Mouse (Mus musculus): Measurements from ENCODE around the gene Nrxn2. TPM values are rescaled to one million over a fixed set of nuclear protein-coding genes. Genes with fewer than 3 reads are reported as not detected.

The Nrxn2 gene
- total RNA-seq, 2 experiments from 2014 or later: 7.5 to 14.5 TPM

DNA sequence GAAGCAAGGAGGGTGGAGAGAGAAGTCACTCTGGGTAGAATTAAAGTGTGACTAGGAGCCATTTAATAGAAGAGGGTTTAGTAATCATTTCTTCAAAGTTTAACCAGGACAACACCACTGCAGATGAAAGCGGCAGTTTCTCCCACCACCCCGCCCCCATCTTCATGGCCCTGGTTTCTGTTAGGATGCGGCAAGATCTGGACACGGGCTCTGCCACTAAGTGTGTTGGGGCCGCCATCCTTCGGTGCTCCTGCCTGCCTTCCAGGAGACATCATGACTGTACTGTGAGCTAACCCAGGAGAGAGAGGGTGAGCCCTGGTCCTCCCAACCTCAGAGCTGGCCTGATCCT, 124.5 kb downstream of the Nrxn2 start:
- no peak for DNase-seq

DNA sequence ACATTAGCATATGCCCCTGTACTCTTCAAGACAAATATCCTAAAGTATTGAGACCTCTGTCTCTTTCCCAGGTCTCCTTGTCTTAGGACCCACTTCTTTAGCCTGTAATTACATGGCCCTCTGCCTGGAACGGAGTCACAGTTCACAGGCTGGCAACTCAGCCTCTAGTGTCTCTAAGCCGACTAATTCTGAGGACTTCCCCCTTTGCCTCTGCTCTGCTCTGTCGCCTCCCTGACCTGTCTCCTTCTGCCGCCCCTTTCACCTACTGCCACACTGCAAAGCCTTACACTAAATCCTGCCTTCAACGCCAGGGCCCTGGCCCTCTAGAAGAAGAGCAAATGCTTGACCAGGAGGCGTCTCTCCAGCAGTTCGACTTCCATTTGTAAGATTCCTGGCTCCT, 125.0 kb downstream of the Nrxn2 start:
- DNase-seq: no peak

DNA sequence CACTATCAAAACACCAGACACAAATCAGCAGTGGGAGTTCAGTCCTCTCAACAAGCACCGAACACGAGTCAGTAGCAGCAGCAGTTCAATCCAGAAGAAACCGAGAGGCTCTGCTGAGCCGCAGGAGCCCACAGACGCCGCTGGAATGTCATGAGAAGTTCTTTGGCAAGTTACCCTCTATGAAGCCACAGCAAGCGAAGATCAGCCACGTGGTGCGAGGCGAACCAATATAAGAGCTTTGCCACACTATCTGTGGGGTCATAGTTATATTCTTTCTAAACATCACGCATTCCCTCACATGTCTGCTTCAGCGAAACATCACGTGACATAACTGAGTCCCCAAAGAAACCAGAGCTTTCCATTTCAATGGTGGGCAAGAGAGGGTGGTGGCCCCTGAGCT, 126.2 kb downstream of the Nrxn2 start:
- DNase-seq: no peak

DNA sequence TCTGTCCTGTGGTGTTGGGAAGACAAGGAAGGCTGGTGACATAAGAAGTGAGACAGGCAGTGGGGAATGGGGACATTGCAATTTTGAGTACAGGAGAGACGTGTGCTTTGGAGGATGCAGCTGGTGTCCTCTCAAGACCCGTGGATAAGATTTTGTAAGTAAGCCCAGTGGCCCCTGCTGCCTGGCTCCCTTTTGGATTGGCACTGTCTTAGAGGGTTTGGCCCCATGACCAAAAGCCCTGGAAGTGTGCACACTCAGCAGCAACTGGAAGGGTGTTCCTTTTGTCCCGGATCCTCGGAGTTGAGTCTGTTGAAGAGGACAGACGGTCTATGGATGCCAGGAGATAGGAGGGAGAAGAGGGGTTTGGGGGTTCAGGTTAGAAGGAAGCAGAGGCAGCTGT, 127.0 kb downstream of the Nrxn2 start:
- DNase-seq: no peak

DNA sequence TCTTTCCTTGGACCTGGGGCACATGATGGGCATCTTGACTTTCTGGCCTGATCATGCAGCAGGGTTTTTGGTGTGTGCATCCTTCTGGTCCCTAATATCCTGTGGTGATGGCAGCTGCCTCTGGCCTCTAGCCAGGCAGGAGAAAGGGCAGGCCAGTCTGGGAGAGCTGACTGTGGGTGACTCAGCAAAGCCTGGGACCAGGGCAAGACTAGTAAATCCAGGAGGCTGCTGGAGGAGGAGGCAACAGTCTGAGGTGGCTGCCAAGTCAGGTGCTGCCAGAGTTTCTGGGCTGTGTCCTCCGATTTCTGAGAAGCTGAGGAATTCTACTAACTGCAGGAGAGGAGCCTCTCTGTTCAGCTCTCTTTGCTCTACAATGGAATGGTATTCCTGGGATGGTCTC, 127.6 kb downstream of the Nrxn2 start:
- peak; percentile 72 for DNase-seq

DNA sequence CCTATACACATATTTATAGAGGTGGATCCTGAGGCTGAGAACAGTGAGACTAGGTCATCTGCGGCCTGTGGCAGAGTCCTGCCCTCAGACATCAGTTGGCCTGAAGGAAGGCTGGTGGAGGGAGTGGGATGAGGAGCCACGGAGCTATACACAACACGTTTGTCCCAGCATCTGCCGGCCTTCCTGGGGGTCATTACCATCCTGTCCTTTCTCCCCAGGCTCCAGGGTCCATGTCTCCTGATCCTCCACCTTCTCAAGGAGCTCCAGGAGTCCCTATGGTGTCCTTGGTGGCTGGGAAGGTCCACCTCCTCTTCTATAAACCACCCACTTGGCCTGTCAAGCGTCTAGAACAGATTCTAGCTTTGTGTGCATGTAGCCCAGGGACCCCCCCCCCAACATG, 129.3 kb downstream of the Nrxn2 start:
- no peak for DNase-seq

DNA sequence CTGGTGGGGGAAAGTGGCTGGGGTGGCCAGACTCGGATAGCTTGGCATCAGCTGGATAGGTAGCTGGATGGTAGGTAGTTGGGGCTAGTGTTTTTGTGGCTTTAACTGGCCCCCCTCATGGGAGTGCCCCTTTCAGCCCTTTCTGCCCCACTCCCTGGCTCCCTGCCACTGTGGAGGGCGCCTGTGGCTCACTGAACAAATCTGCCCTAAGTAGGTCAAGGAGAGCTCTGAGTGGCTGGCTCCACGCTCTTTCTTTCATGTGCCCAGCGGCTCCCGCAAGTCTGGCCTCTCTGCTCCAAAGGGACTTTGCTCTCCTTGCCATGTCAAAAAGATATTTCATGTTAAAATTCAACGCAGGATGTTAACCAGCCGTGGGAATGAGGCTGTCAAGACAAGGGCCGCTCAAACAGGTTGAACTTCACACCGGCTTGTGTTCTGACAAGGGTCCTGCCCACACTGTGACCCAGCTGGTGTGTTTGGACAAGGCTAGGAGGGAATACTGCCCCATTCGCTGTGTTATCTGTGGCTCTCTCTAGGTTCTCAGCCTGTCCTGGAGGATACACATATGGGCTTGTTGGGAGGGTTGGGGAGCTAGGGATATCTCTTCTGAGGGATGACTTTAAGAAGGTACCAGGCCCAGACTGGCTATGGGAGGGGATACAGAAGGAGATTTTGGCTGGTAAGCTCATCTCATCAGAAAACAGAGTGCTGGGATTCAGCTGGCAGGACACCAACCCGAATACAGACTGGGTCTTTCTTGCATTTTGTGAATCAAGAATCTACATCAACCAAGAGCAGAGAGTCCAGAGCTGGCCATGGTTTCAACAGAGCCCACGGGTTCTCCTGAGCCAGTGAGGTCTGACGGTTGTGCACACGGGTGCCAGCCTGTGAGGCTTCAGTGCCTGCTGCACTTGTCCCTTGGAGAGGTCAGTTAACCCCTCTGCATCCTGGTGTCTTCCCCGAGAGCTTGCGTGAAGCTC, 130.2 kb downstream of the Nrxn2 start:
- DNase-seq: peak; percentile 82

DNA sequence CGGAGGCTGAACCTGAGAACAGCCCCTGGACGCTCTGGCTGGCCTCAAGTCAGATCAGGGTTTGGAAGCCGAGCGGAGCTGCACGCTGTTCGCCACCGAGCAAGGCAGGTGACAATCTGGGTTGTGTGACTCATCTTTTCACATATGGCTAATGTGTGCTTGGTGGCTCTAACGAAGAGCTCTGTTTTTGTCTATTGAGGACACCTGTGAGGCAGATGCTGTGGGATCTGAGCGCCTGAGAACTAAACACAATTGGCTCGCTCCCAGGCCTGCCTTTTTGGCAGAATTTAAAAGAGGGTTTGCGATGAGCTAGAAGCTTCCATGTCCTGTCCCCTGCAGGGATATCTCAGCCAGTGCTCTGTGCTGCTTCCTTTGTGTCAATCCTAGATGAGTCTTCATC, 131.0 kb downstream of the Nrxn2 start:
- no peak for DNase-seq

DNA sequence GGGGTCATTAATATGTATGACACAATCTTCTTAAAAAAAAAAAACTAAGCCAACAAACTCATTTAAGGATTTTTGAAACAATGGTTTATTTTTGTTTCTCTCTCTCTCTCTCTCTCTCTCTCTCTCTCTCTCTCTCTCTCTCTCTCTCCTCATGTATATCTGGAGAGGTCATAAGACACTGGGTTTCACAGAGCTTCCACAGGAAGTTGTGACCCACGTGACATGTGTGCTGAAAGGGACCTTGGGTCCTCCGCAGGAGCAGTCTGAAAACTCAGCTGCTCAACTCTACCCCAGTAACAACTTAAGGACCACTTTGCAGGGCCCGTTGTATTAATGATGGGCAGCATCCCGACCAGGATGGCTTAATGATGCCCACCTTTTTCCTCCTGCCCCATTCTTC, 132.7 kb downstream of the Nrxn2 start:
- no peak for DNase-seq

DNA sequence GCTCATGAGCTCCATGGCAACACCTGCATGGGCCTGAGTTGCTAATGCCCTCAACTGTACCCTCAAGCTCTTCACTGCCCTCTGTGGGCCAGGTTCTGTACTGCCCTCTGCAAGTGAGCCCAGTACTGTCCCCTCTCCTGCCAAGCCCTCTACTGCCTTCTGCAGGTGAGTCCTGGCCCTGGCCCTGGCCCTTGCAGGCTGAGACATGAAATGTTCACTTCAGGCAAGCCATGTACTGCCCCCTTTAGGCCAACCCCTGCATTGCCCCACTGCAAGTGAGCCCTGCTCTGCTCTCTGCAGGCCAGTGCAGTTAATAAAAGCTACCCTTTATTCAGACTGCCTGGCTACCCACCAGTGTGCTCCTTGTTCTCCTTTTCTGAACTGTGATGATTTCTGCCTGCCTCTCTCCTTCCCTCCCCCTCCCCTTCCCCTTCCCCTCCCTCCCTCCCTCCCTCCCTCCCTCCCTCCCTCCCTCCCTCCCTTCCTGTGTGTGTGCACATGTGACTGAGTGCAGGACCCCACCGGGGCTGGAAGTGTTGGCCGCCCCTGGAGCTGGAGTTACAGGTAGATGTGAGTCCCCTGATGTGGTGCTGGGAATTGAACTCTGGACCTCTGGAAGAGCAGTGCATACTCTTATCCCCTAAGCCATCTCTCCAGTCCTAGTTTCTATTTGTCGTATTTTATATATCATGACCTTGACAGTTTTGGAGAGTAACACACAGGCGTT, 133.9 kb downstream of the Nrxn2 start:
- DNase-seq: peak; percentile 77

DNA sequence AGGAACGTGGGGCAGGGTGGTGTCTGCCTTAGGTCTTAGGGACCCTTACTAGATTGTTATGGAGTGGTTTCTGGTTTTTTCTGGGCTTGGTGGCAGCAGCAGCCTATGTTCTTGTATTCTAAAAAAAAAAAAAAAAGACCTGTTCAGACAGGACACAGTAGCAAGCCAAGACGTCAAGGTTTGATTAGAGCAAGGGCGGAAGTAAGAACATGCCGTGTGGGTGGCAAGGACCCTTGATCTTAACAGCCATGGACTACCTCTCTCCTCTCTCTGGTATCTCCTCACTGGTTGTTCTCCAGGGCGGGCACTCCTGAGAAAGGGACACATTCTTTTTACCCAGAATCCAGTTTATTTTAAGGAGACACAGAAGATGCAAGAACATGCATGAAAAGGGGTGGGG, 134.6 kb downstream of the Nrxn2 start:
- no peak for DNase-seq

DNA sequence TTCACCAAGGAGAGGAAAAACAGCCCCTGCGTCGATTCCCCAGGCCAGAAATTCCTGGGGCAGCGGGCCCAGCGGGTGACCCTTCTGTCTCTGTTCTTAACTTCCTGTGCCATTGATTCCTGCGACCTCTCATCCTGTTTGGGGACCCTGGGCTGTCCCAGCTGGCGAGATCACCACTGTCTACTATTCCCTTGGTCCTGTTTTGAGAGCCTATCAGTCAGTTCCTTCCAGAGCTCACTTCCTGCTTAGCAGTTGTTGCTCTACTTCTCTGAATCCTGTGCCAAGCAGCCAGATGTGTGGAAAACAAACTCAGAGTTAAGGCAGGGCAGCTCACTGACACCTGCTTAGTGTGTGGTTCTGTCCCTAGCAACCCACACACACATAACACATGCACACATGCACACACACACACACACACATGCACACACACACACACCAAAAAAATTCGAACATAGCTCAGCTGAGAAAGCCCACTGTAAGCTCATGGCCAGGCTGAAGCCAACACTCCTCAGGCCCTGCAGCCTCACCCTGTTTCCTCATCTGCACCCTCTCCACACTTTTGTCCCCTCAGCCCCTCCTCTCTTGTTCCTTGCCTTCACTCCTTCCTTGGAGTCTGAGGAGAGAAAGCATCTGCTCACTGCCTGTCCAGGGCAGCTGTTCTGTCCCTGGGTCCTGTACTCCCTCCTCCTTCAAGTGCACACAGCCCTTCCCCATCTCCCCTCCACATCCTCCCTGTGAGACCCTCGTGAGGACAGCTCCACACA, 135.5 kb downstream of the Nrxn2 start:
- no peak for DNase-seq

DNA sequence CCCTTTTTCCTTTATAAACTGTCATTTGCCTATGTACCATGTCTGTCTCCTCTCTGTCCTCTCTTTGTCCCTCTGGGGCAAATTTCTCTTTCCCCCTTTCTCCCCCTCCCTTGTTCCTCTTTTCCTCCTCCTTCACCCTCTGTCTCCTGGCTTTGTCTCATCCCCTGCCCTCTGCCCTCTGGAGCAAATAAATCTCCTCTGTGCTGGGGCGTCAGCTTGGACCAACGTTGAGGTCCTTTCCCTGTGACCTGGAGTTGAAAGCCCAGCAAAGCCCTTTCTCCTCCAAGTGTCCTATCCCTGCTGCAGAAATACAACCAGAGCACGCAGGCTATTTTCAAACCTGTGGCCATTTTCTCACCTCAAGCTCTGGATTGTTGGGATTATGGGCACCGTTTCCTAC, 141.0 kb downstream of the Nrxn2 start:
- no peak for DNase-seq

DNA sequence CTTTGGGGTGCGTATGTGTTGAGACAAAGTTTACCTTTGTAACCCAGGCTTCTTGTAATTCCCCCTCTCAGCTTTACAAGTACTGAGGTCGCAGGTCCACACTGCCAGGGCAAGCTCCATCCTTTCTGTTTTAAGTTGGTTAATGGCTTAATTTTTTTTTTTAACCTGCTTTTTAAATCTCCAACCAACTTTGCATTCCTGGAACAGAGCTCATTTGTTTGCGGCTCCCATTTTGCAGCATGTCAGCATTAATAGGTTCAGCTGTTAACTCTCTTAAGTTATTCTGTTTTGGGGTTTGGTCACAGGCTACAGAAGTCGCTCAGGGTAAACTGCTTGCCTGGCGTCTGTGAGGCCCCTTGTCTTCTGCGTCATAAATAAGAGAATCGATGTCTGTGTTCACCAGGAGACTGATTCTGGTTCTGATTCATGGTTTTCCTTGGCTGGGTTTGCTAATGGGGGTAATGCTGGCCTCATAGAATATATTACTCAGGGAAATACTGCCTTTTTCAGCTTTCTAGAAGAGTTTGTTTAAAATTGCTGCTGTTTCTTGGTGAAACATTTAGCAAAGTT, 141.8 kb downstream of the Nrxn2 start:
- DNase-seq: no peak

DNA sequence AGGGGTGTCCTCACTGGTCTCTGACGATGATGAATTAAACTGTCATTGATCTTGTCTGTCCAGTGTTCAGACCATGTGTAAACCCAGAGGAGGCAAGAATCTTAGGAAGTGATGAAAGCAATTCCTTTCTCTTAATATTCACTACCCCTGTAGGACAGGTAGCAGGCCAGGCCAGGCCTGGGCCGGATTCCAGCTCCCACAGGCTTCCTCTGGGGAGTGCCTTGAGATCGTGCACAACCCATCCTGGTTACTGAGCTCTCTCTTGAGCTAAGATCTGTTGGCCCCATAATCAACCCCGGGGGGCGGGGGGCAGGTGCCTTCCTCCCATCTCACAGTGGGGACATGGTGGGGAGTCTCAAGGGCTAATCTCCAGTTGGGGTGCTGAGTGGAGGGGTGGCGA, 146.6 kb downstream of the Nrxn2 start:
- no peak for DNase-seq

DNA sequence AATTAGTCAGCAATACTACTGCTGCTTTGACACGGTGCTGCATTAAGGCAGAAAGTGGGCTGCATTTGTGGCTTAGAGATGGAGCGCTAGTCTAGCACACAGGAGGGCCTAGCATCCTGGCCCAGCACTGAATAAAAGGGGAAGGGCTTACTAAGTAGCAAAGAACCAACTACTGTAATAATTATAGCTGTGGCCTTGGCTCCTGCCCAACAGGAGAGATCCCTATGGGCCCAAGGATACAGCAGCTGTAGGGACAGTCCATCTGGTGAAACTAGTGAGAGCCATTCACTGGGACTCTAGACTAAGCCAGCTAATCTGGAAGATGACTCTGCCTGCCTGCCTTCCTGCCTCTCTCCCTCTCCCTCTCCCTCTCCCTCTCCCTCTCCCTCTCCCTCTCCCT, 147.9 kb downstream of the Nrxn2 start:
- peak; percentile 56 for DNase-seq

DNA sequence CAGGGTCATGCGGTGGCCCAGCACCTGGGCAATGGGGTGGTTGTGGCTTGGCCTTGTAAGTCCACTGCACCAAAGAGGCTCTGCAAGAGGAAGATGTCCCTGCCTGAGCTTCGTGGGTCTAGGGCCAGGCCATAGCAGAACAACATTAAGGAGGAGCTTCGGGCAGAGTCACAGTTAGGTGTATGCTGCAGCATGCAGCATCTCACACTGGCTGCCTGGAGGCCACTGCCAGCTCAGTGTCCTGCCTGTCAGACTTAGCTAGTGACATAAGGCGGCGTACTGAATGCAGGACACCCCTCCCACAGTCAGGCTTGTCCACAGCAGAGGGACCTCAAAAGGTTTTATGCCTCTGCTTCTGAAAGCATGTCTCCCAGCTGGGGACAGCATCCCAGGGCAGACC, 150.5 kb downstream of the Nrxn2 start:
- DNase-seq: no peak

DNA sequence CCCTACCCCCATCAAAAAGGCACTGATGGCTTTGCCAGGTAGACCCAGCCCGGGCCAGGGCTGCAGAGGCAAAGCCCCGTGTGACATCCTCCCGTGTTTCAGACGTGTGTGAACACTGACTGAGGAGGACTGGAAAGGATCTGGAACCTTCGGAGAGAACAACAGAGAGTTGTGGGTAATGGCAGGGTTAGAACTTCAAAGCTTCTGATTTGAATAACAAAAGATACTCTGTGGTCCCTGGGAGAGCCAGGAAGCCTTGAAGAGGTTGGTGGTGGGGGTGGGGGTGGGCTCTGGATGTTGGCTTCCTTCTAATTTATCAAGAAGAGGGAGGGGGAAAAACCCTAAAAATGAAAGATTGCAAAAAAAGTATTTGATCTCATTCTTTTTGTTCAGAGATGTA, 151.0 kb downstream of the Nrxn2 start:
- DNase-seq: no peak

DNA sequence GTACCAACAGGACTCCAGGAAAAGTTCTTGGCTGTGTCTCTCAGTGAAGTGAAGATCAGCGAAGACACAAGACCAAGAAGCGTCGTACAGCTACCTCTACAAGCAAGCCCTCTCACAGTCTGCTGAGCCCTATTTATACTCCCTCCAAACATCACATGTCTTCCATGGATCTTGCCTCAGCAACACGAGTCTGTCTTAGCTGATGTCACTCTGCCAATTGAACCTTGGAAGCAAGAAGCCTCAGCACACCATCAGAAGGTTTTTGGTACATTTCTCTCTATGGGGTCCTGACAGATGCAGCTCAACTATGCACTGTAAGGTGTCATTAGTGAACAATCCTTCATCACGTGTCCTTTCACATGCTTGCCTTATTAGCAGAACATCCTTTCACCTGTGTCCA, 152.9 kb downstream of the Nrxn2 start:
- DNase-seq: no peak

DNA sequence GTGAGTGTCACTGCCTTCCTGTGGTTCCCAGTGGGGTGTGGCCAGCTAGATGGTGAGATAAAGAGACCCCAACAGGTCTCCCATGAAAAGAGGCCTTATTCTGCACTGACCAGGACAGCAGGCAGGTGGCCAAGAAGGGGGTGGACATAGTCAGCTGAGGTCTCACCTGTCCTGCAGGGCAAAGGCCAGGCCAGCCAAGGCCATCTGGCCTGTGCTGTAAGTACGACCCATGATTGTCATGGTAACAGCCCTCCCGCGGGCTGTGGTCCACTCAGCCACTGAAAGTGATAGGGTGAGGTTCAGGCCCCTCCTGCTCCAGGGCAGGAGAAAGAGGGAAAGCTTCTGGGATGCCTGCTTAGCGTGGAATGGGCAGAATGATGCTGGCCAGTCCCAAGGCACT, 153.5 kb downstream of the Nrxn2 start:
- no peak for DNase-seq
